In the genomic region with DNA sequence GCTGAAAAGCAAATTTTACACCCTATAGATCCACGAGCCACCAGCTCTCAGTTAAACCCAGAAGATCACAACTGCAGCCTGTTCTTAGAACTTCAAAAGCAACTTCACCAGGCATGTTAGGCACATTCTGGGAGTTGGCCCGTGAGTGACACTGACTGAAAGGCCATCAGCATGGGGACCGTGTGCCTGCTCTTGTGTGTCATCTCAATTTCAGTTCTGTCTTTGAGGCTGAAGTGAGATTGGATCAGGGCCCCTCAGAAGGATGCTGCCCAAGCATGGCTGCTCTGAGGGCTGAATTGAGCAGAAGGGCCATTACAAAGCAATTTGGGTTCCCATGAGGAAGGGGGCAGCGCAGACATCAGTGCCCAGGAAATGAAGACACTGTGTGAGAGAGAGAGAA, we compare ENCODE assay signal across 23 mouse cellular contexts. TPM values are rescaled to one million over a fixed set of nuclear protein-coding genes. Genes with fewer than 3 reads are reported as not detected.
"Had no signal": no experiment of that assay in that cellular context is flagged by ENCODE, and none has a peak within 500 bp of the region (broad histone marks: within the 10 kb centered on the region; RNA-seq: fewer than 3 reads in every experiment).

No protein-coding gene starts in this region.

- DNase-seq: gastrocnemius, adult 2 months; gastrocnemius, postnatal 10 days; gastrocnemius, postnatal 25 days; heart, adult 2 months; heart, postnatal 14 days; heart, postnatal 4 days; kidney, adult 11 months; kidney, adult 2 months; kidney, adult 9 months; kidney, postnatal 14 days; kidney, postnatal 36 days; layer of hippocampus, adult 9-11 months; layer of hippocampus, postnatal 36 days; left cerebral cortex, postnatal 4 days had no signal

- H3K36me3 ChIP-seq: heart, embryonic 13.5 days; heart, embryonic 15.5 days; hindbrain, embryonic 10.5 days; hindbrain, embryonic 12.5 days; kidney, embryonic 15.5 days; limb, embryonic 13.5 days; limb, embryonic 15.5 days; liver, embryonic 12.5 days had no signal

- H3K27me3 ChIP-seq: heart, embryonic 13.5 days; heart, embryonic 15.5 days; hindbrain, embryonic 12.5 days; kidney, embryonic 15.5 days; limb, embryonic 13.5 days; limb, embryonic 15.5 days; liver, embryonic 12.5 days had no signal

RNA-seq across cellular contexts. Expression of gene Cd83, which starts 37.7 kb away (rescaled TPM):
- total RNA-seq: granulocyte monocyte progenitor cell, adult 5-6 weeks had no signal
